Mouse (Mus musculus): ENCODE data around the gene Ttc1. TPM values are rescaled to one million over a fixed set of nuclear protein-coding genes. Genes with fewer than 3 reads are reported as not detected.

The Ttc1 gene
- total RNA-seq, 1 experiment, result 58.5 TPM

DNA sequence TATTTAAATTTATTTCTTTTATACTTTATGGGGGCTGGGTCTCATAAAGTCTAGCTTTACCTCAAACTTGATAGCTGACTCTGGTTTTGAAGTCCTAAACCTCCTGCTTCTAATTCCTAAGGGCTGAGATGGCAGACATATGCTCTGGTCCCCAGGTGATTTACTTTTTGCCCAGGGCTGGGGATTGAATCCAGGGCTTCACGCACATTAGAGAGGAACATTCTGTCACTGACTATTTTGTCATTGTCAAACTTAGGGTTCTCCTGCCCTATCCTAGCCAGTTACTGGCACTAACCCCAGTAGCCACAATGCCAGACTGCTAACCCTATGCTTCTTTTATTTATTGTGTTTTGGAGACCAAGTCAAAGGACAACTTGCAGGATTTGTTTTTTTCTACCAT lies 59.0 kb downstream of the Ttc1 start:
- no peak overlapping the region for H3K9ac ChIP-seq (ENCODE audit: insufficient read depth, low read depth, low read length, poor library complexity, severe bottlenecking)
- no peaks in the 10 kb centered on the region for H3K9me3 ChIP-seq (ENCODE audit: control insufficient read depth, insufficient read depth, low read depth, low read length)
- H3K27ac ChIP-seq (ENCODE audit: insufficient read depth, low read depth, low read length, poor library complexity, severe bottlenecking), result no peak overlapping the region
- peaks cover 9% of the 10 kb centered on the region for H3K36me3 ChIP-seq (ENCODE audit: control insufficient read depth, insufficient read depth, low read length, poor library complexity, severe bottlenecking)
- no peak for TF ChIP-seq HCFC1 (IDR thresholded peaks at IDR 0.05; ENCODE audit: borderline replicate concordance, insufficient read depth, low read length)
- no peak for DNase-seq (ENCODE audit: low read depth, low spot score)
- H3K4me1 ChIP-seq (ENCODE audit: control insufficient read depth in 2 of 2, insufficient read depth in 2 of 2, low read length in 2 of 2, poor library complexity in 1 of 2), result peaks cover 0 to 2% of the 10 kb centered on the region in 2 experiments; a peak in 1 of 4 replicates
- H3K4me3 ChIP-seq (ENCODE audit: insufficient read depth in 1 of 2, low read depth in 1 of 2, low read length in 2 of 2, poor library complexity in 1 of 2, severe bottlenecking in 1 of 2), result no peak overlapping the region
- in situ Hi-C loops (cut with MboI; ENCODE audit: low sequenced_read_pairs in 2 of 2, unreplicated experiment in 2 of 2), result no loop called here

DNA sequence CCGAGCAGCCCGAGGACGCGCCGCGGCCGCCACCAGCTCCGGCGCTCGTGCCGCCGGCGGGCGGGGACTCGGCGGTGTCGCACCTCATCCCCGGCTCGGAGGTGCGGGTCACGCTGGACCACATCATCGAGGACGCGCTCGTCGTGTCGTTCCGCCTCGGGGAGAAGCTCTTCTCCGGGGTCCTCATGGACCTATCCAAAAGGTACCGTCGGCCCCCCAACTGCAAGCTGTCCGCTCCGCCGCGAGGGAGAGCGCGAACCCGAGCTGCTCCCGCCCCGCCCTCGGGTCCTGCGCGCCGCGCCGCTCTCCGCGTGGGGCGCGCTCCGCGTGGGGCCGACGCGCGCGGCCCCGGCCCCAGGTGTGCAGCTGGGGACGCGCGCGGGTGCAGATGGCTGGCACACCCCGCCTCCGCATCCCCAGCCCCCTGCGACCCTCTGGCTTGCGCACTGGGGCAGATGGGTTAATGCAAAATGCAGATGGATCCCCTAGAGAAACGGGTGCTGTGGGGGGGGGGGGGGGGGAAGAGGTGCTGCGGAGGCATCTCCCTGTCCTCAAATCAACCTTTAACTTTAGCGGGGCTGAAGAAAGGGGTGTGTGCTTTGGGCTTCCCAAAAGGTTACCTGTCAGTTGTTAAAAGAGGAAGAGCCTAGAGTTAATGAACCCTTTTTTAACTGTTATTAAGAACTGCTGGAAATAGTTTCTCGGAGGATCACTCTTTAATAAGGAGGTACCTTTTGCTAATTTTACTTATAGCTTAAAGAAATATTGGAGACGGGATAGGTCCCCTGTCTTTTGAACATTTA lies 65.2 kb downstream of the Ttc1 start:
- in situ Hi-C loops (cut with MboI; ENCODE audit: low sequenced_read_pairs in 2 of 2, unreplicated experiment in 2 of 2), result no loop called here
- TF ChIP-seq MAFK (IDR thresholded peaks at IDR 0.05; ENCODE audit: insufficient read depth, low read depth, low read length) (no peak), ZC3H11A (IDR thresholded peaks at IDR 0.05; ENCODE audit: borderline replicate concordance, low read depth, low read length) (no peak), ZNF384 (IDR thresholded peaks at IDR 0.05; ENCODE audit: low read depth, low read length) (no peak), CHD2 (IDR thresholded peaks at IDR 0.05; ENCODE audit: low read depth, low read length) (no peak), HCFC1 (IDR thresholded peaks at IDR 0.05; ENCODE audit: borderline replicate concordance, insufficient read depth, low read length) (no peak)
- H3K4me3 ChIP-seq (ENCODE audit: insufficient read depth in 1 of 2, low read depth in 1 of 2, low read length in 2 of 2, poor library complexity in 1 of 2, severe bottlenecking in 1 of 2), result peak overlapping the region; percentile 90 to 95

DNA sequence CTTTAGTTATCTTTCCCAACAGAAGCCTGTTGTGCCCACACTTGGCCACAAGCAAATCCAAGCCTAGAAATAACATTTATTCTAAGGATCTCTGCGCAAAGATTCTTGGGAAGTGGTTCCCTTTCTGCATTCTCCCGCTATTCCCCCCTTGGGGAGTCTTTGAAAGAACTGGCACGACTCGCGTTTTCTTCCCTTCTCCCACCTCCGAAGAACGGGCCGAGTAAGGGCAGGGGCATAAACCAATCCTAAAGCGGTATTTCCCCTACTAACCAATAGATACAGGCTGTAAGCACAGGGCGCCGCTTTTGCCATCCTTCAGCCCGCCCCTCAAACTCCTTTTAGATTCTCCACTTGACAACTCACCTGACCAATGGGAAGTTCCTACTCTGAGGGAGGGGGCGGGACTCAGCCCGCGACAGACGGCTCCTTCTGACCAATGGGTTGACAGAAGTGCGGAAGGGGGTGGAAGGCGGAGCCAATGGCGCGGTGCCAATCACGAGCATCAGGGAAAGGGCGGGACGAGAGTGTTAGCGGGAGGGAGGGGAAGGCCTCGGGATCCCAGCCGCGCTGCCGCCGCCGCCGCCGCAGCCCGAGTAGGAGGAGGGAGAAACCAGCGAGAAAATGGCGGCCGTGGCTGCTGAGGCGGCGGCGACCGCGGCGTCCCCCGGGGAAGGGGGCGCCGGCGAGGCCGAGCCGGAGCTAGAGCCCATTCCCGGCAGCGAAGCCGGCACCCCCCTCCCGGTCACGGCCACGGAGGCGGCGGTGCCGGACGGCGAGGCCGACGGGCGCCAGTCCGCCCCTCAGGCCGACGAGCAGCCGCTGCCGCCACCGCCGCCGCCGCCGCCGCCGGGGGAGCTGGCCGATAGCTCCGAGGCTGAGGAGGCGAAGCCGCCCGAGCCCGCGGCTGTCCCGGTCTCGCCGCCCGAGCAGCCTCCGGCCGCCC lies 66.1 kb downstream of the Ttc1 start, which contains the start of gene Pwwp2a:
Gene Pwwp2a (plus strand): TSS at position 527 of the 943 bp plus-strand sequence.
- Histone ChIP-seq H3K9me3 (ENCODE audit: control insufficient read depth, insufficient read depth, low read depth, low read length) (no peaks in the 10 kb centered on the region), H3K4me1 (ENCODE audit: control insufficient read depth in 2 of 2, insufficient read depth in 2 of 2, low read length in 2 of 2, poor library complexity in 1 of 2) (peaks cover 4 to 7% of the 10 kb centered on the region in 2 experiments), H3K27ac (ENCODE audit: insufficient read depth, low read depth, low read length, poor library complexity, severe bottlenecking) (peak within 1 kb of the TSS; percentile 76), H3K9ac (ENCODE audit: insufficient read depth, low read depth, low read length, poor library complexity, severe bottlenecking) (peak within 1 kb of the TSS; percentile 97), H3K4me3 (ENCODE audit: insufficient read depth in 1 of 2, low read depth in 1 of 2, low read length in 2 of 2, poor library complexity in 1 of 2, severe bottlenecking in 1 of 2) (peak within 1 kb of the TSS; percentile 90 to 95), H3K36me3 (ENCODE audit: control insufficient read depth, insufficient read depth, low read length, poor library complexity, severe bottlenecking) (no peaks in the 10 kb centered on the region; the same call in 1 of the 2 replicates)
- TF ChIP-seq ZC3H11A (IDR thresholded peaks at IDR 0.05; ENCODE audit: borderline replicate concordance, low read depth, low read length) (no peak), ZNF384 (IDR thresholded peaks at IDR 0.05; ENCODE audit: low read depth, low read length) (no peak), MAFK (IDR thresholded peaks at IDR 0.05; ENCODE audit: insufficient read depth, low read depth, low read length) (no peak), CHD2 (IDR thresholded peaks at IDR 0.05; ENCODE audit: low read depth, low read length) (peak; percentile 86)
- in situ Hi-C loops (cut with MboI; ENCODE audit: low sequenced_read_pairs in 2 of 2, unreplicated experiment in 2 of 2), result no loop called here
- peak; percentile 99 for DNase-seq (ENCODE audit: low read depth, low spot score)

More for the DNA sequence above, 65.2 kb downstream of the Ttc1 start:
- Histone ChIP-seq H3K9me3 (ENCODE audit: control insufficient read depth, insufficient read depth, low read depth, low read length) (no peaks in the 10 kb centered on the region), H3K4me1 (ENCODE audit: control insufficient read depth in 2 of 2, insufficient read depth in 2 of 2, low read length in 2 of 2, poor library complexity in 1 of 2) (peaks cover 4 to 7% of the 10 kb centered on the region in 2 experiments), H3K27ac (ENCODE audit: insufficient read depth, low read depth, low read length, poor library complexity, severe bottlenecking) (peak overlapping the region; percentile 76), H3K9ac (ENCODE audit: insufficient read depth, low read depth, low read length, poor library complexity, severe bottlenecking) (peak overlapping the region; percentile 97), H3K36me3 (ENCODE audit: control insufficient read depth, insufficient read depth, low read length, poor library complexity, severe bottlenecking) (no peaks in the 10 kb centered on the region; the same call in 1 of the 2 replicates)
- DNase-seq (ENCODE audit: low read depth, low spot score), result no peak

Other genes starting within 250 kb of the Ttc1 start
- 1.0 and 2.1 TPM in 2 replicates for gene Ccnjl, start 219.2 kb downstream of the Ttc1 start, total RNA-seq (2012; rRNA removed)
- 0.49 and 0.63 TPM in 2 replicates for gene 4933415A04Rik, start 161.0 kb downstream of the Ttc1 start, total RNA-seq (2012; rRNA removed)
- gene Fabp6, start 146.5 kb downstream of the Ttc1 start, total RNA-seq (2012; rRNA removed), result 0.63 TPM in 1 of 2 replicates, not detected in the other
- 30.2 and 36.3 TPM in 2 replicates for gene Pwwp2a, start 66.0 kb downstream of the Ttc1 start, total RNA-seq (2012; rRNA removed)
- gene Adra1b, start 153.2 kb upstream of the Ttc1 start, total RNA-seq (2012; rRNA removed), result 0.11 and 0.71 TPM in 2 replicates